Mouse (Mus musculus) right cerebral cortex, adult 18-20 months (tissue): ENCODE measurements around the gene D5Ertd579e.

Source experiments
- DNase-seq: peaks from one replicate; pipeline ENCODE4 v3.0.0; 2022; ENCODE audit warnings: mixed read lengths

D5Ertd579e gene

GRCm38 (mm10) chr5:36598883-36599282, 96.9 kb downstream of the D5Ertd579e start:
- DNase-seq, result no peak

- no peak for DNase-seq
Measured at GRCm38 (mm10) chr5:36597653-36598052, 98.2 kb downstream of the D5Ertd579e start.

GRCm38 (mm10) chr5:36596225-36596624, 99.6 kb downstream of the D5Ertd579e start:
- DNase-seq, result no peak

- no peak for DNase-seq
Measured at GRCm38 (mm10) chr5:36595115-36595514, 100.7 kb downstream of the D5Ertd579e start.

- no peak for DNase-seq
Measured at GRCm38 (mm10) chr5:36594344-36594743, 101.5 kb downstream of the D5Ertd579e start.

- no peak for DNase-seq
Measured at GRCm38 (mm10) chr5:36593176-36593575, 102.6 kb downstream of the D5Ertd579e start, which contains the start of gene Tbc1d14. TSS of gene Tbc1d14 (minus strand) at chr5:36593276.

- DNase-seq, result peak; percentile 82
Measured at GRCm38 (mm10) chr5:36590499-36590920, 105.3 kb downstream of the D5Ertd579e start.

- DNase-seq, result no peak
Measured at GRCm38 (mm10) chr5:36584299-36584698, 111.5 kb downstream of the D5Ertd579e start.

GRCm38 (mm10) chr5:36581924-36582642, 113.7 kb downstream of the D5Ertd579e start:
- peak; percentile 99 for DNase-seq

GRCm38 (mm10) chr5:36581259-36581923, 114.4 kb downstream of the D5Ertd579e start:
- no peak for DNase-seq

- DNase-seq, result no peak
Measured at GRCm38 (mm10) chr5:36579967-36580366, 115.9 kb downstream of the D5Ertd579e start.

GRCm38 (mm10) chr5:36578982-36579381, 116.8 kb downstream of the D5Ertd579e start:
- no peak for DNase-seq

- DNase-seq, result no peak
Measured at GRCm38 (mm10) chr5:36576457-36576856, 119.4 kb downstream of the D5Ertd579e start.

GRCm38 (mm10) chr5:36575745-36576144, 120.1 kb downstream of the D5Ertd579e start:
- no peak for DNase-seq

GRCm38 (mm10) chr5:36575227-36575626, 120.6 kb downstream of the D5Ertd579e start:
- DNase-seq, result no peak

GRCm38 (mm10) chr5:36574147-36574870, 121.5 kb downstream of the D5Ertd579e start:
- DNase-seq, result no peak

GRCm38 (mm10) chr5:36573354-36573753, 122.5 kb downstream of the D5Ertd579e start:
- DNase-seq, result peak; percentile 55

- no peak for DNase-seq
Measured at GRCm38 (mm10) chr5:36571371-36571770, 124.5 kb downstream of the D5Ertd579e start.

- no peak for DNase-seq
Measured at GRCm38 (mm10) chr5:36570546-36571245, 125.1 kb downstream of the D5Ertd579e start.

GRCm38 (mm10) chr5:36570098-36570497, 125.7 kb downstream of the D5Ertd579e start:
- DNase-seq, result no peak

- DNase-seq, result no peak
Measured at GRCm38 (mm10) chr5:36568118-36568517, 127.7 kb downstream of the D5Ertd579e start.

GRCm38 (mm10) chr5:36567627-36568026, 128.2 kb downstream of the D5Ertd579e start:
- no peak for DNase-seq

GRCm38 (mm10) chr5:36564530-36564929, 131.3 kb downstream of the D5Ertd579e start:
- no peak for DNase-seq
